Mouse (Mus musculus) liver, adult 2 months (tissue): Measurements from ENCODE around the gene Vstm2l.

ENCODE experiments used
- CTCF ChIP-seq: fragments of 200-500 bp; IDR thresholded peaks from 2 replicates; pipeline ENCODE4 v1.5.1; 2011; ENCODE audit warnings: low read depth, low read length, control low read depth
- POLR2A ChIP-seq: fragments of 200-500 bp; IDR thresholded peaks from 2 replicates; pipeline ENCODE4 v1.6.1; 2011; ENCODE audit warnings: low read length, control low read depth; ENCODE audit not compliant: insufficient read depth; ENCODE audit errors: extremely low read depth

- TF ChIP-seq CTCF (no peak), POLR2A (no peak)
These were observed 9.0 kb downstream of the Vstm2l start for GRCm38 (mm10) chr2:157923406-157923805.
